Mouse (Mus musculus) thymus, adult 2 months (tissue): Measurements from ENCODE around the gene Gna15.

ENCODE experiments used
- CTCF ChIP-seq: fragments of 200-500 bp; IDR thresholded peaks from 2 replicates; pipeline ENCODE4 v1.5.1; 2012; ENCODE audit warnings: mild to moderate bottlenecking, control low read depth, low read length, moderate library complexity, borderline replicate concordance; ENCODE audit not compliant: control insufficient read depth, poor library complexity, insufficient read depth; ENCODE audit errors: extremely low read depth
- POLR2A ChIP-seq: fragments of 200-500 bp; IDR thresholded peaks from 2 replicates; pipeline ENCODE4 v1.6.1; 2012; ENCODE audit warnings: mild to moderate bottlenecking, low read length, control low read depth, moderate library complexity; ENCODE audit not compliant: control insufficient read depth, poor library complexity, insufficient read depth; ENCODE audit errors: extremely low read depth

GRCm38 (mm10) chr10:81548944-81549343 is 24.9 kb upstream of the Gna15 start:
- TF ChIP-seq CTCF (no peak), POLR2A (no peak)
